Mouse (Mus musculus): ENCODE measurements around the gene Msmb.
"Not testable (repeated sequence)": the region's sequence is repeated elsewhere in the genome, so short reads cannot be mapped to it uniquely, and the experiment has no call there.

The Msmb gene

DNA sequence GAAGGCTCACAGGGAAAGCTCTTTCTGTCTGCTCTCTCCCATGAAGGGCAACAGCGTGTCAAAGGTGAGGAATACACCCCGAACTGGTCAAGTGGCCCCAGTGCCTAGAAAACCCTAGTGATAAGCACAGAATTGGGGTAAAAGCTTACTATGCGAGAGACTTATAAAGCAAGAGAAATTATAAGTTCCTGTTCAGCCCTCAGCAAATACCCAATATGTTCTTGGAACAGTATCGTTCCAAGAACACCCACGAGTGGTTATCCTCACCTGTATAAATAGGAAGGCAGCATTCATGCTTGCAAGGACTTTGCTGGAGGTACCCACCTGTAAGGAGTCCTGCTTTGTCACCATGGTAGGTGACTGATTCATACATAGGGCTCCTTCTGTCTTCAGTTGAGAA is at the start of gene Msmb:
Gene Msmb, plus strand, starts transcription at position 301 of the 400 bp plus-strand sequence.
- no peak for DNase-seq (ENCODE audit: low spot score in 2 of 2)

DNA sequence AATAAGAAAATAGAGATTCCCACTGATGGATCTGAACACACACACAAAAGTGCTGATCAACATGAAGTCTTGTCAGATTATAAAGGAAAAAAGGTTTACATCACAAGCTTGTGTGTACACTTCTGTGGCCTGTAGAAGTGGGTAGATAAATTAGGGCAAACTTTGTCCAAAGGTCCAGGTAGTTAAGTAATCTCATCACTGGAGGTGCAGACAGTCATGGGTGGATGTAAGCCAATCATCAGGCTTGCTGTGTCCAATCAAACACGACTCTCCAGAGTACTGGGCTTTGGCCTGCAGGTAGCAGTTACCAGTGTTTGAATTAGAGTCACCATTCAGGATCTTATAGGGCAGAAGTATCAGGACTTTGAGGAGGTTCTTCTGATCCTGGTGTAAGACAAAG is 48.8 kb upstream of the Msmb start:
- DNase-seq (ENCODE audit: low spot score in 2 of 2) = no peak

DNA sequence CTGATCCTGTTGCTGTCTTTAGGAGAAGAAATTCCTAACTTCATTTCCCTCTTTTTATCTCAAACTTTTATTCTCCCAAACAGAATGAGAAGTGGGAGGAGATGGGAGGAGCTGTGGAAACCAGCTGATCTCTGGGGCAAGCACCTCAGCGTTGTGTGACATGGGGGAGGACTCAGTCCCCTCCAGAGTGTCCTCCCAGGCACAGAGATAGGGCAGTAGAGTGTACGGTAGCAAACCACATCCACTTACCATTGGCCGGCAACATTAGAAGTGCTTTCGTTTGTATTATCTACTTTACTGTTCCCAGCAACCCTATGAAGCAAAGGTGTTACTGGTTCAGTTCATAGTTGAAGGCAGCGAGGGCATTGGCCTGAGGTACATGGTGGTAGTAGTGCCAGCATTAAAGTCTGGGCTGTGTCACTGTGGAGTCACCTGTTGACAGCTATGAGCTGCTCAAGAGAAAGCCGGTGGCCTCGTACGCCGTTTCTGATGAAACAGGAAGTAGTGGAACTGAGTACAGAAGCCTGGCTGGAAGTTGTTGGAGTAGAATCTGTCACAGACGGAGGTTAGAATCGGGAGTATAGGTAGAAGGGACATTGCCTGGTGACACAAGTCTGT is 48.2 kb upstream of the Msmb start:
- no peak for DNase-seq (ENCODE audit: low spot score in 2 of 2)

DNA sequence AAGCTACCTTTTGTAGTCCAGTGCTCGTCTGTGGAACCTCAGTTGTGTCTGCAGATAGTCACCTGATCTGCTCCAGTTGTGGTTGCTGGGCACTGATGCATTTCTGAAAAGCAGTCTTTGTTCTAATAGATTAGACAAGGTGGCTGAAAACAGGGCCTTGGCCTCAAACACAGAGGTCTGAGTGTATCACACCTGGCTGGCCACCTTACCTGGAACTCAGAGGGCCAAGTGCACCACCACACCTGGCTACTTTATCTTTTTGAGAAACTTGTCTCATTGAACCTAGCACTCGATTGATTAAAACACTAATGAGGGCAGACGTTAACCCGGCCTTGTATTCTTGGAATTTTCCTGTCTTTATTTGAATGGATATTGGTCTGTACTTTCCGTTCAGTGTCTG is 46.2 kb upstream of the Msmb start:
- no peak for DNase-seq (ENCODE audit: low spot score in 2 of 2)

DNA sequence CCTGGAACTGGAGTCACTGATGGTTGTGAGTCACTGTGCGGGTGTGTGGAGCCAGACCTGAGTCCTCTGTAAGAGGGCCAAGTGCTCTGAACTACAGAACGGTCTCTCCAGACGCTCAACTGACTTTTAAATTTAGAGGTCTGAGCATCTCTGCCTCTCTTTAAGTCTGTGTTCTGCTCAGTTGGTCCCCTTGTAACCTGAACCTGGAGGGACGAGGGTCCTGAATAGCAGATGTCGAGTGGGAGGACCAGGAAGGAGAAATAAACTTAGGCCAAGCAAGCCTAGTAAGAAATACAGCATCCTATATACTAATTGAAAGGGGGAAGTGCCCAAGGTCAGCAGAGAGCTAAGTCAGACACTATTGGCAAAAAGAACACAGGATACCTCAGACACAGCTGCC is 45.1 kb upstream of the Msmb start:
- no peak for DNase-seq (ENCODE audit: low spot score in 2 of 2)

DNA sequence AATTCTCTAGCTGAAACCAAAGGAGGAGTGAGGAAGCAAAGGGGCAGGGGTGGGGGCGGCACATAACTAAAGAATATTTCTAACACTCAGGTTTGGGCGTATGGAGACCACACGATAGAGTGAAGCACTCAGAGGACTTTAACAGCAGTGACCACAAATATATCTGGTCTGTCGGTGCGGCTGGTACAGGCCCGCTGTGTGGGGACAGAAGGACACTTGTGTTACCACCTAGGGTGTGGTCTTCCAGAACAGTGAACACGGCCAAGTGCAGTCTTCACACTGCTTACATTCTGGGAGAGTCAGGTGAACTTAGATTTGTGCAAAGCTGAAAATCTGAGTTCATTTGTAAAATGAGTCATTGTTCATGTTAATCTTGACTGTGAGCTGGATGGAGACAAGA is 44.1 kb upstream of the Msmb start:
- no peak for DNase-seq (ENCODE audit: low spot score in 2 of 2)

DNA sequence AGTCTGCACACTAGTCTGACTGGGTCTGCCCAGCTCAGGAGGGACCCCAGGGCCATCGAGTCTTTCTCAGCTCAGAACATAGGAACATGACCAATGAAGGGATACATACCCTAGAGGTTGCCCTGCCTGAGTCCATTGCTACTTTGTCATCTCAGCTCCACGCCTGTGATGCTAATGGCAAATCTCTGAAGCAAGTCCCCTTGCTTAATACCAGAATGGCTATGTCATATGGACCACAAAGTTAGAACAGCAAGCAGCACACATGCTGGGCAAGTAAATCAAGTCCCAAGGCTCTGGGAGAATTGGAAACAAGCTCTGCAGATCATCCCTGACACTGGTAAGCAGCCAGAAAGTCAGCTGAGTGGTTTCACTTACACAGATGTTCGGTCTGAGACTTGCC is 42.9 kb upstream of the Msmb start:
- no peak for DNase-seq (ENCODE audit: low spot score in 2 of 2)

DNA sequence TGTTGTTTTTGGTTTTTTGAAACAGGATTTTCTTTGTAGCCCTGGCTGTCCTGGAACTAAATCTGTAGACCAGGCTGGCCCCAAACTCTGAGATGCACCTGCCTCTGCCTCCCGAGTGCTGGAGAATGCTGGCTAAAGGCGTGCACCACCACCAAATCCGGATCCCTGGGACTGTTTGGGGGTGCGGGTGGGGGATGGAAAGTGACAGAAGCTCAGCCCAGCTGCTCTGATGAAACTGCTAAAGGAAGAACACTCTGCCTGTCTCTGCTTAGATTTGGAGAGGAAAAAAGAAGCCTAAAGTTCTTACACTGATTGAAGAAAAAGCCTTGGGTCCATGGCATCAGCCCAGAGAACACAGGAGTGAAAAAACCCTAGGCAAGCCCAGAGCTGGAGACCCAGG is 38.3 kb upstream of the Msmb start:
- DNase-seq (ENCODE audit: low spot score in 2 of 2) = no peak

DNA sequence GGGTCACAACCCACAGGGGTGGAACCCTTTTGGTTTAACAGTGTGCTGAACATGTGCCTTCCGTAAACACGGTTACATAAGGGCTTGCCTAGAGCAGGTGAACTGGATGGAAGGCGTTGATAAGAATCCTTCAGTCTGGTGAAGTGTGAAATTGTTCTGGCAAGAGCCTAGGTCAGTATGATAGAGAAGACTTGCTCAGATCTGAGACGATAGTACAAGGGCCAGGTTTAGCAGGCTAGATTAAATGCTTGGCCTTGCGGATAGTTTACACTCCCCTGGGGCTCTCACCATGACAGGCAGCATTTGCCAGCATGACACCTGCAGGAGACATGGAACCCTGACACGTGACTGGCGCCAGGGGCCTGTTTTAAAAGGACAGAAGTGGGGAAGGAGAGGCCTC is 36.2 kb upstream of the Msmb start:
- DNase-seq (ENCODE audit: low spot score in 2 of 2) = no peak

DNA sequence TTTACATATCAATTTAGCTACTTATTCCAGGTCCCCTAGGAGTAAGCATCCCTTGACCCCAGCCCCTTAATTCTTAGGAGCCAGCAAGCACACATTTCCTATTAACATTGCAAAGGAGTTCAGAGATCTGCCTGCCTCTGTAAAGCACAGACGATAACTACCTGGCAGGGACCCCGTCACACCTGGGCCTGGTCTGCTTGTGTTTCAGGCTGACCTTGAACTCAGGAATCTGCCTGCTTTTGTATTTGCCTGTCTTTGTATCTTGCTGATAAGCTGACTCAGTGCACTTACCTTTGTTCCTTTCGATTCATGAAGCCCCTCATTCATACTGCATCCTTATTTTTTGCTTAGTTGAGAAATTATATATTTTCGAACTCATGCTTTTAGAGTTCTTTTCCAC is 34.9 kb upstream of the Msmb start:
- no peak for DNase-seq (ENCODE audit: low spot score in 2 of 2)

DNA sequence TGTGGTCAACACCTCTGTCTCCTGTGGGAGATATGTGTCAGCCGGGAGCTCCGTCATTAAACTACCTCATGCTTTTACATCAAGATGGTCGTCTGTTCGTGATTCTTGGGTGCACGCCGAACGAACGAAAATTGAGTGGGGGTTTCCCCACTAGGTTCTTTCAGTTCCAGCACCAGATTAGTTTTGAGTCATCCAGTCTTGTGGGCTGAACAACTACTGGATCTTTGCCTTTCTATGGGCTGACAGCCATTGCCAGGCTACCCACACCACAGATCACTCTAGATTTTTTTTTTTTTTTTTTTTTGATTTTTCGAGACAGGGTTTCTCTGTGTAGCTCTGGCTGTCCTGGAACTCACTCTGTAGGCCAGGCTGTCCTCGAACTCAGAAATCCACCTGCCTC is 29.7 kb upstream of the Msmb start:
- not testable (repeated sequence) for DNase-seq (ENCODE audit: low spot score in 2 of 2)

DNA sequence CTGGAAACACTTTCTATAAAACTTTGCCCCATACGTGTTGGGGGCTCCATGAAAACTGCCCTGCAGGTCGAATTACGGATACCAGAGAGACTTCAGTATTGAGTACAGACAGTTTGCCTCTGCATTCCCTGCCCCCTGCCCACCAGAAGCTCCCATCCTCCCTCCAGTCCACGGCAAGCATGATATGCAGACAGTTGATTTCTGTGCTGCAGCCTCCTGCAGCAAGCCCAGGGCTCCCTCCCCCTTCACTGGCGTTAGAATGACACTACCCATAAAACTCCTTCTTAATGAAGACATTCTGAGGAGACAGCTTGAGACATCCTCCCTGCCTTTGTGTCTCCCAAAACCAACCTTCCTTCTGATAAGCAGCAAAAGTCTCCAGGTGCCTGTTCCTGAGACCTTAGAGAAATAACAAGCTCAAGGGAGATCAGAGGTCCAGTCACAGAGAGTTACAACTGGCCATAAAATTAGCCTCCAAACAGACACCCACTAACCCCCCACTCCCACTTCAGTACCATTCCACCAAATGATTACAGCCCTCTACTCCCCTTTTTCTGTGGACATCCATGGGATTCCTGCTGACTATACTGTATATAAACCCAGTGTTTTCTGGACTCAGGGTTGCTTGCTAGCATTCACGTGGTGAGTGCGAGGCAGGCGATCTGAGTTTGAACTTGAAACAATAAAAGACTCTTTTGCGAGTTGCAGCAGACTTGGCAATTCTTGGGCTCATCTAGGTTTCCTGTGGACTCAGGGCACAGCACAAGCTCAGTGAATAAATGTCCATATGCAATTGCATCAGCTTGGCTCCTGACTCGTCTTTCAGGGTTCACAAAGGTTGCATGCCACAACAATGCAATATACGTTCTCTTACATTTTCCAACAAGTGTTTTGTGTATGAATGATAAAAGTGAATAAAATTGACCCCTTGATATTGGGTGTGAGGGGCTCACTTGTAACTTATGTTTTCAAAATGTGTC is 20.6 kb upstream of the Msmb start:
- no peak for DNase-seq (ENCODE audit: low spot score in 2 of 2)

DNA sequence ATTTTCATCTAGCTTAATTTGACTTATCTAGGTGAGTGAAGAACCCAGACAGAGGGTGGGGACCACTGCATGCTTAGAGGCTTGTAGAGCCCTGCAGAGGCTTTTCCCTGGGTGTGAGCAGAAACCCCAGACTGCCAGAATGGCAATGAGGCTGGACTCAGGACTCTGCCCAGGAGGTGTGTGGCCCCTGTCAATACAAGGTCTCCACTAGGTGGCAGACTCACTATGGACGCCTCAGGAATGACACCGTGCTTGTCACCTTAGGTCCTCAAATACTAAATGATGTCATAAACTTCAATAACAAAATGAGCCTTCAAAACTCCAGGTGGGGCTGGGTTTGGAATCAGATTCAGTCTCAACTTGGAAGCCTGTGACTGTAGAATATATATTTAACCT is 19.9 kb upstream of the Msmb start:
- DNase-seq (ENCODE audit: low spot score in 2 of 2) = no peak

DNA sequence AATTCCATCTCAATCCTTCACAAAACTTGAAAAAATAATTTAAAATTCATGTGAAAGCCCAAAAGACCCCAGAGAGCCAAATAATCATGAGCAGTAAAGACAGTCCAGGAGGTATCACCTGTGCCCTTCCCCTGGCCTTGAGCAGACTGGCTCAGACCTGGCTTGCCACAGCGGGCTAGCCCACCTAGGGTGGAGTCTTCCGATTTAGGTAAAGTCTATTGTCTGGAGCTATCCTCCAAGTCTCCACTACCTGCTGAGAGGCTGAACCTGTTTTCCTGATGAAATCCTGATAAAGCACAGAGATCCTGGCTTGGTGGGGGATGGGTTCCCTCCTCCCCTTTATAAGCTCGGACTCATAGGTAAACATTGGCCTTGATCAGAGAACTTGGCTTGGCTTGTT is 17.6 kb upstream of the Msmb start:
- no peak for DNase-seq (ENCODE audit: low spot score in 2 of 2)

DNA sequence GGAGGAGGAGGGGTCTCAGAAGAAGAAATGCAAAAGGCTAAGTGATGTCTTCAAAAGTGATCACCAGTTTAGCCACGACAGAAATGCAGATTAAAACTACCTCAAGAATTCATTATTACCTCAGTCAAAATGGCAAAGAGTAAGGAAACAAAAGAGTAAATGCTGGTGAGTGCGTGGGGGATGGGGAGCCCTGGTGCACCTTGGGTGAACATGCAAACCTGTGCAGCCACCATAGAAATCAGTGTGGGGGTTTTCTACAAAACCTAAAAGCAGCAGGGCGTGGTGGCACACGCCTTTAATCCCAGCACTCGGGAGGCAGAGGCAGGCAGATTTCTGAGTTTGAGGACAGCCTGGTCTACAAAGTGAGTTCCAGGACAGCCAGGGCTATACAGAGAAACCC is 16.6 kb upstream of the Msmb start:
- DNase-seq (ENCODE audit: low spot score in 2 of 2) = not testable (repeated sequence)

DNA sequence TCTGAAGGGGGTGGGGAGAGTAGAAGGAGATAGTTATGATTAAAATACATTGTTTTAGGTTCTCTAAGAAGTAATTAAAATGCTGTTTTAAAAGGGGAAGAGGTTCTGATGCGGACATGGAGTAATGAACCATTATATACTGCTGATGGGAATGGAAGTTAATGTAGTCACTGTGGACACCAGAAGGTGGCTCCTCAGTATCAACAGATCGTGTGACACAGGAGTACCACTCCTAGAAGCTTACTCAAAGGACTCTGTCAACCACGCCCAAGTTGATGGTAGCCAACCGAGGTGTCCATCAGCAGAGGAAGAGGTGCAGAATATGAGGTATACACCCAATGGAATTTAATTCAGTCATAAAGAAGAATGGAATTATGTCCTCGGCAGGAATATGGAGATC is 13.4 kb upstream of the Msmb start:
- DNase-seq (ENCODE audit: low spot score in 2 of 2) = no peak

DNA sequence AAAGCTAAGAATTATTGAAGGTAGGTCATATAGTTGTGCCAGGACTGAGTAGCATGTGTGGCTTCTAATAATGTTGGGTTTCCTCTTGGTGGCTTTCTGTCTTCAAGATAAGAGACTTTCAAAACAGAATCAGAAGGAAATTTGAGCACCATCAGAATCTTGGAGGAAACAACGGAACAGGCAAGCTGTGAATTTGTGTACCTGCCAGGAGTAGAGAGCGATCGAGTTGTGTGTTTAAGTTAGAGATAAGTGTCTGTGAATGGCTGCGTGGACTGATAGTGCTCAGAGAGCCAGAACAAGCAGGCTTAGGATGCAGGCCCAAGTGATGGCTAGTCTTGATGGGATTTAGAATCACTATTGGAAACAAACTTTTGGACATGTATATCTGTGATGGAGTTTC is 10.0 kb upstream of the Msmb start:
- DNase-seq (ENCODE audit: low spot score in 2 of 2) = no peak

DNA sequence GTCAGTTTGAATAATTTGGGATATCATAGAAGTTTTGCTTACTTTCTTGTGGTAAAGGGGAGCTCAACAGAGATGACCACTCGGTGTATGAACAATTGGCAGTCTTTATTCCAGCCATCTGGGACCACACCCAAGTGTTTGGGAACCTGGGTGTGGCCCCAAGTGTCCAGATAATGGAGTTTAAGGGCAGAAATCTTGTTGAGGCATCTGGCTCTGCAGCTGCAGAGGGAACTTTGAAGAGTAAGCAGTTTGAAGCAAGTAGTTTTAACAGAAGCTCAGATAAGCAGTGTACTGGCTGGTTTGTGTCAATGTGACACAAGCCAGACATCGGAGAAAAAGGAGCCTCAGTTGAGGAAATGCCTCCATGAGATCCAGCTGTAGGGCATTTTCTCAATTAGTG is 7.5 kb upstream of the Msmb start:
- no peak for DNase-seq (ENCODE audit: low spot score in 2 of 2)

DNA sequence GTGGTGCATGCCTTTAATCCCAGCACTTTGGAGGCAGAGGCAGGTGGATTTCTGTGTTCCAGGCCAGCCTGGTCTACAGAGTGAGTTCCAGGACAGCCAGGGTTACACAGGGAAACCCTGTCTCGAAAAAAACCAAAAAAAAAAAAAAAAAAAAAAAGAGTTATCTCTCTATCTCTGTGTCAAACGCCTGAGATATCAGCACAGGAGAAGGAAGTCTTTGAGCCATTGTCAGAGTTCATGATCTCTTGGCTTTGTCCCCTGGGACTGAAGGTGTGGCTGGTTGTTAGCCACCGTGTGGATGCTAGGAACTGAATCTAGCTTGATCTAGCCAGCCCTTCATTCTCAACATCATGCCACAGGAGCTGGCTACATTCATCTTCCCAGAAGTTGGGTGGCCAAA is 5.4 kb upstream of the Msmb start:
- DNase-seq (ENCODE audit: low spot score in 2 of 2) = not testable (repeated sequence)

DNA sequence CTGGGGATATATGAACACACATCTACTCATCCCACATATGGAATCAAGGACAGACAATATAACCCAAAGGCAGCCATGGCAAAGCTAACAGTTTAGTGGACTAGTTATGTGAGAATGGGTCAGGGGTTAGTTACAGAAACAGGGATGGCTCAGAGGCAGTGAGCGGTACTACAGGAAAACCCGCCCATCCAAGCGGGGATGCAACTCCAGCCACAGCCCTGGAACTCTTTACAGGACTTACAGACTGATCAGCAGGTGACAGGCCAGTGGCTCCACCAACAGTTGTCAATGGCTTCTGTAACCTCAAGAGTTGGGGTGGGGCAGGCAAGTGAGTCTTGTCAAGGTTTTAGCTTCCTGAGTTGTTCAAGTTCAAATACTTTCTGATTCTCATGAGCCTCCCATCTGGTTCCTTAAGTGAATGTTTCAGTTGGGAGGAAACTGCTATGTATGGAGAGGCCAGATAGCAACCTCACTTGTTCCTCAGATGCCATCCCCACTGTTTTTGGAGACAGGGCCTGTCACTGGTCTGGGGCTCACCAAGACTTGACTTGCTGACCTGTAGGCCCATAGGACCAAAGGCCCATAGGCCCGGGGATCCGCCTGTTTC is 1.4 kb upstream of the Msmb start:
- no peak for DNase-seq (ENCODE audit: low spot score in 2 of 2)

DNA sequence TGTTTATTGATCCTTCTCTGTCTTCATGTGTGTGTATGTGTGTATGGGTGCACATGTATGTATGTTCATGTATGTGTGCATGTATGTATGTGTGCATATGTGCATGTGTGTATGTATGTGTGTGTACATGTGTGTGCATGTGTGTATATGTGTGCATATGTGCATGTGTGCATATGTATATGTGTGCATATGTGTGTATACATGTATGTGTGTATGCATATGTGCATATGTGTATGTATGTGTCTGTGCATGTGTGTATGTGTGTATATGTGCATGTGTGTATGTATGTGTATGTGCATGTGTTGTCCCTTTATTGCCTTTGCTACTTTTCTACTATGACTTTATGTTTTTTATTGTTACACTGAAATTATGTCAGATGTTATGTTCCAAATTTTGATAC is 2.9 kb downstream of the Msmb start:
- DNase-seq (ENCODE audit: low spot score in 2 of 2) = no peak

DNA sequence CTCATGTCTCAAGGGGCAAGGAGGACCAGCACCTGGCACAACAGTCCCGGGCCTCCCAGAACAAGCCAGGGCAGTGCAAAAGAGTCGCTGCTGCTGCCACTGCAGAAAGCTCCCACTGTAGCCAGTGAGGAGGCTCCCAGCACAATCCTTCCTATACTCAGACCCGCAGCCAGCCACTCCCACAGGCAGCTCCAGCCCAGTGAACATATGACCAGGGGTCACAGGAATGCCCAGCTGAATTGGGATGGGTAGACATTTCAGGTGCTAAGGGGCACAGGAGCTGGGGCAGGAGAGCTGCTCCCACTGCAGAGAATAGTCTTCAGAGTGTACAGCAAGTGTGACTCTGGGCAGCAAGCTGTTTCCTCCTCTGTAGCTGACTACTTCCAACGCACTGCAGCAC is 3.6 kb downstream of the Msmb start:
- no peak for DNase-seq (ENCODE audit: low spot score in 2 of 2)
